Mouse (Mus musculus): ENCODE data around the gene 2900011O08Rik. TPM values are rescaled to one million over a fixed set of nuclear protein-coding genes. Genes with fewer than 3 reads are reported as not detected.

The 2900011O08Rik gene
- polyA plus RNA-seq, 1 experiment, result not detected

DNA sequence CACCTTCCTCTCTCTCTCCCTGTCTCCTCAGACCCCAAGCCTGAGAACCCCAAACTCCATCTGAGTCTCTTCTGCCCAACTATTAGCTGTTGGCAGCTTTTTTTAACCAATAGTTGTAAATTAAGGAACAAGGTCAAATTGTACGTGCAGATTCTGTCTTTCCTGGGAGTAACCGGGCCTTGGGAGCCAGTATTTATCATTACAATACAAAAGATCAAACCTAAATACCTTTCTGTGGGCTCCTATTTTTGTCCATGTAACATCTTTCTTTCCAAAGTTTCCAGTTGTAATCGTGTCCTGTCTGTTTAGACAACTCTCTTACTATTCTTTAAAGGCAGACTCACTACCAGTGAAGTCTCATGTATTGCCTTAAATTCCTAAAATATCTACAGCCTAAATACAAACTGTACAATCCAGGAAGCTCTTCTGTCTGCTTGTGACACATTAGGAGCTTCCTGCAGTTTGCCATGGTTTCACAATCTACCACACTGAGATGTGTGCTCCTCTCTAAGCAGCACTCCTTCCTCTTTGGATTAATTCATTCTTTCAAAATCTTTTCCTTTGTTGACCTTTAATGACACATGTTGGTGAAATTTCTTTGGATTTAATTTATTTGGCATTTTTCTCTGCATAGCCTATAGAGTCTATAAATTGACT, 34.9 kb downstream of the 2900011O08Rik start:
- Histone ChIP-seq H3K4me3 (ENCODE audit: insufficient read depth, low read depth, low read length) (no peak overlapping the region), H3K27ac (ENCODE audit: insufficient read depth, low read depth, low read length) (no peak overlapping the region), H3K4me1 (ENCODE audit: control insufficient read depth, insufficient read depth, low read length) (no peaks in the 10 kb centered on the region)
- TF ChIP-seq CTCF (IDR thresholded peaks at IDR 0.05; ENCODE audit: insufficient read depth, low read depth, low read length) (no peak), POLR2A (IDR thresholded peaks at IDR 0.05; ENCODE audit: insufficient read depth, low read depth, low read length) (no peak)
- WGBS, result 54% methylated on average over 3 of the region's 3 CpGs

DNA sequence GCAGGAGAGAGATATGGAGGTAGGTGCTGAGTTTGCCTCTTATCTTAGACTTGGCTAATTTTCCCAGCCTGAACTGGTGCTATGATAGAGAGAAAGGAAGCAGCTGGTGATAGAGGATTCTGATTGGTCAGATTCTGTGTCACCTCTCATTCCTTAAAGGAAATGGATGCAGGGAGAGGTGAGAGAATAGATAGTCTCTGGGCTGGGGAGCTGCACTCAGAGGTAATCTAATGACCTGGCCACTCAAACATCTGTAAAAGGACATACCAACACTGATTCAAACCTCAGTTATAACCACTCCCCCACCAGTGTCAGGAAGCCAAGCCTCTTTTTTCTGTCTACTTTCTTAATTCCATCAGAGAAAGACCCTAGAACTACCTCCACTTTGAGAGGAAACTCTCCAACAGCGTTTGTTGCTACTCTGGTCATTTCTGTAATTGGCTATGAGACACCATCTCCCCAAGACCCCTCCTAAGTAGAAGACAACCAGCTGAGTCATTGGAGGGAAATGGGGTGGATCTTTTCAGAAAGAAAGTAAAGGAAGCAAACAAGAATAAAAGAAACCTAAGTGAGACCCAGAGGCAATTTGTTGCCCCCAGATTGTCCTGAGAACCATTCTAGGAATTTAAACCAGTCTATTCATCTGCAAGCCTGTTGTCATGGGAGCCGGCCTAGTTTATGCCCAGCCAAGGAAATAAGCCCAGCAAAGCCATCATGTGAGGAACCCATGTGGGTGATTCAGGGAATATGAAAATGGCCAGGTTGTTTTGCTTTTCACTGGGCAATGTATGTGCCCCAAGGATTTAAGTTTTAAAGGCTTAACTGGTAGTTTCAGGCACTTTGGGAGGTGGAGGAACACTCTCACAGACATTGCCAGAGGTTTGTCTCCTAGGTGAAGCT, 38.9 kb downstream of the 2900011O08Rik start:
- Histone ChIP-seq H3K27ac (ENCODE audit: insufficient read depth, low read depth, low read length) (no peak overlapping the region), H3K4me1 (ENCODE audit: control insufficient read depth, insufficient read depth, low read length) (no peaks in the 10 kb centered on the region), H3K4me3 (ENCODE audit: insufficient read depth, low read depth, low read length) (no peak overlapping the region)
- no peak for TF ChIP-seq POLR2A (IDR thresholded peaks at IDR 0.05; ENCODE audit: insufficient read depth, low read depth, low read length)
- 37% methylated on average over 2 of the region's 2 CpGs for WGBS

DNA sequence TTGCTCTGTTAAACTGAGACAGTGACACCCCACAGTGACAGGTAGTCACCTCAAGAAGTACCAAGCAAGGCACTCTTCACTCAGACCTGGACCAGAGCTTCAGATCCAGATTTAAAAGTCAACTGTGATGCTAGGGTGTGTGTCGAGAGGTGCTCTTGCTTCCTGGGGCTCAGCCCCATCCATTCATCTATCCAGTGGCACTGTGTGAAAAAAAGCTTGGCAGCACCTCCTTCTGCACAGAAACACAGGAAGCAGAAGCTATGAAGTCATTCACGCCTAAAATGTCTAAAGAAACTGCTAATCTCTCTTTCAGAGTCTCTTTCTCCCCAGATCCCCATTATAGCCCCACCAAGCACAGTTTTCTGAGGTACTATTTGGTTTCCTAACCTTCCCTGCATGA, 42.7 kb downstream of the 2900011O08Rik start:
- no peak overlapping the region for H3K4me3 ChIP-seq (ENCODE audit: insufficient read depth, low read depth, low read length)
- TF ChIP-seq CTCF (IDR thresholded peaks at IDR 0.05; ENCODE audit: insufficient read depth, low read depth, low read length) (no peak), POLR2A (IDR thresholded peaks at IDR 0.05; ENCODE audit: insufficient read depth, low read depth, low read length) (no peak)
- no peaks in the 10 kb centered on the region for H3K4me1 ChIP-seq (ENCODE audit: control insufficient read depth, insufficient read depth, low read length)
- WGBS, result 35% methylated on average over 2 of the region's 2 CpGs
- H3K27ac ChIP-seq (ENCODE audit: insufficient read depth, low read depth, low read length), result no peak overlapping the region

DNA sequence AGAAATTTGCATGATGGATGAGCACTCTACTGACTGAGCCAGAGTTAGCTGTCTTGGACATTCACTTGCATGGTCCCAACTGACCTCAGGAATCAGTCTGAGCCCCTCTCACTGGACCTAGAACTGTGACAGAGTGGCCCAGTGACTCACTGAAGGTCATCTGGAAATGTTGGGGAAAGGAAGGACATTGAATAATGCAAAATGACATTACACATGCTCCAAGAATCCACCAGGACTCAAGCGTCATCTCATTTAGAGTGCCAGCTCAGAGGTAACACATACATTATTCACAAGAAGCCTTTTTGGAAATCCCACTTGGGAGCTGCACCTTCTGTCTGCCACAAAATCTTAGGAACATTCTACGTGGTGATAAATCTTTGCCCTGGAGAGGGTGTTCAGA, 43.4 kb downstream of the 2900011O08Rik start:
- no peak overlapping the region for H3K4me3 ChIP-seq (ENCODE audit: insufficient read depth, low read depth, low read length)
- no peak overlapping the region for H3K27ac ChIP-seq (ENCODE audit: insufficient read depth, low read depth, low read length)
- TF ChIP-seq CTCF (IDR thresholded peaks at IDR 0.05; ENCODE audit: insufficient read depth, low read depth, low read length) (no peak), POLR2A (IDR thresholded peaks at IDR 0.05; ENCODE audit: insufficient read depth, low read depth, low read length) (no peak)
- H3K4me1 ChIP-seq (ENCODE audit: control insufficient read depth, insufficient read depth, low read length), result no peaks in the 10 kb centered on the region
- 79% methylated on average over 2 of the region's 2 CpGs for WGBS

DNA sequence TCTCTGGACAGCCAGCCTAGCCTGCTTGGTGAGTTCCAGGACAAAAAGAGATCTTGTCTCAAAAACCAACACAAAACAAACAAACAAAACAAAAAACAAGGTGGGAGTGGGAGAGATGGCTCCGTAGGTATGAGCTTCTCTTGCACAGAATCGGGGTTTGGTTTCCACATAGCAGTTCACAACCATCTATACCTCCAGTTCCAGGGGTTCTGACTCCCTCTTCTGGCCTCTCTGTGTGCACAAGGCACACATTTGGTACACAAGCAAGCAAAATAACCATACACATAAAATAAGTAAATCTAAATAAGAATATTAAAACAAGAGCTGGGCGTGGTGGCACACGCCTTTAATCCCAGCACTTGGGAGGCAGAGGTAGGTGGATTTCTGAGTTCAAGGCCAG, 44.2 kb downstream of the 2900011O08Rik start:
- Histone ChIP-seq H3K27ac (ENCODE audit: insufficient read depth, low read depth, low read length) (no peak overlapping the region), H3K4me3 (ENCODE audit: insufficient read depth, low read depth, low read length) (no peak overlapping the region), H3K4me1 (ENCODE audit: control insufficient read depth, insufficient read depth, low read length) (no peaks in the 10 kb centered on the region)
- TF ChIP-seq CTCF (IDR thresholded peaks at IDR 0.05; ENCODE audit: insufficient read depth, low read depth, low read length), result no peak
- WGBS, result 87% methylated on average over 4 of the region's 4 CpGs

DNA sequence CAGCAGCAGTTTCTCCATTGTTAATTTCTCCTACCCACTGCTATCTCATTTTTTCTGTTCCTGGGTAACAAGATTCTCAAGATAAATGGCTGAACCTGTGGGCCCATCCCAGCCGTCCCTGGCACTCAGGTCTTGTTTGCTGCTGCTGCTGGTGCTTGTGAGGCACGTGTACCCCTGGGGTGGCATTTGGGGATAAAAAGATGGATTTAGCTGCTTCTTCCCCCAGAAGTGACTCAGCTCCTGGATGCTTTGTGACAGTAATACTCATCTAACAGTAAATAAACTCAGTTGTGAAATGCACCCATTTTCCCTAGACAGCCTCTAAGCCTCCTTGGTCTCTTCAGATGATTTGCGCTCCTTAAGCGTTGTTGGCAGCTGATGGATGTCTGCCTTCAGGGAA, 46.7 kb downstream of the 2900011O08Rik start:
- H3K4me1 ChIP-seq (ENCODE audit: control insufficient read depth, insufficient read depth, low read length), result no peaks in the 10 kb centered on the region
- WGBS, result 81% methylated on average over 4 of the region's 4 CpGs
- H3K4me3 ChIP-seq (ENCODE audit: insufficient read depth, low read depth, low read length), result no peak overlapping the region
- TF ChIP-seq POLR2A (IDR thresholded peaks at IDR 0.05; ENCODE audit: insufficient read depth, low read depth, low read length), result no peak
- no peak for TF ChIP-seq CTCF (IDR thresholded peaks at IDR 0.05; ENCODE audit: insufficient read depth, low read depth, low read length)
- no peak overlapping the region for H3K27ac ChIP-seq (ENCODE audit: insufficient read depth, low read depth, low read length)

DNA sequence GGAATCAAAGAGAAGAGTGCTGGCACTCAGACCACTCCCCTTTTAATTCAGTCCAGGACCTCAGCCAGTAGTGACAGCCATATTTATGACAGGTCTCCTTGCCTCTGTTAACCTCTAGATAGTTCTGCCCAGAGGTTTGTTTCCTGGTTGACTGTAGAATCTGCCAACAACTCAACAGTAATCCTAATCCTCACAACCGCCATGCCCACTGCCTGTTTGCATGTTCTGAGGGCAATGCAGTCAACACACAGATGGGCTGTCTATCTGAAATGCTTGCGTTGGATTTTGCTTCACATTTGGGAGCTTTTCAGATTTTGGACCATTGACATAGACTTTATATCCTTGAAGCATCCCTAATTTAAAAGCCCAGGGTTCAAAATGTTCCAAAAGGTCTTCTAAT, 56.0 kb downstream of the 2900011O08Rik start:
- no peak overlapping the region for H3K4me3 ChIP-seq (ENCODE audit: insufficient read depth, low read depth, low read length)
- peaks cover 2% of the 10 kb centered on the region; the same call in 1 of the 2 replicates for H3K4me1 ChIP-seq (ENCODE audit: control insufficient read depth, insufficient read depth, low read length)
- H3K27ac ChIP-seq (ENCODE audit: insufficient read depth, low read depth, low read length), result no peak overlapping the region
- 97% methylated on average over 2 of the region's 2 CpGs for WGBS
- TF ChIP-seq CTCF (IDR thresholded peaks at IDR 0.05; ENCODE audit: insufficient read depth, low read depth, low read length), result no peak
- TF ChIP-seq POLR2A (IDR thresholded peaks at IDR 0.05; ENCODE audit: insufficient read depth, low read depth, low read length), result no peak

DNA sequence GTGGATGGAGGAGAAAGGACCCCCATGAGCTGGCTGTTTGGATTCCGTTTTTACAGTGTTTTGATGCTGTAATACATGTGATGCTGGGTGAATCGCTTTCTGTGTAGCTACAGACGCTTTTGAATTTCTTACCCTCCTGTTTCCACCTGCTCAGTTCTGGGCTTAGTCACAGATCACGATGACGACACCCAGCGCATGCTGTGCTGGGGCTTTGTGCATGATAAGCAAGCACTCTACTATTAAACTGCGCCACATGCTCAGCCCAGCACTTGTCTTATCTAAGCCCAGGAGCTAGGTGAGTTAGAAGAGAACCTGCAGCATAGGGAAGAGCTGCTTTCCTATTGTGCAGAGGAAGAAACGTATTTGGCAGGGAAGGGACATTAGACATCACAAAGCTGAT, 58.3 kb downstream of the 2900011O08Rik start:
- Histone ChIP-seq H3K4me1 (ENCODE audit: control insufficient read depth, insufficient read depth, low read length) (peaks cover 2% of the 10 kb centered on the region; the same call in 1 of the 2 replicates), H3K27ac (ENCODE audit: insufficient read depth, low read depth, low read length) (peak overlapping the region; percentile 62; the same call in 1 of the 2 replicates), H3K4me3 (ENCODE audit: insufficient read depth, low read depth, low read length) (no peak overlapping the region)
- TF ChIP-seq CTCF (IDR thresholded peaks at IDR 0.05; ENCODE audit: insufficient read depth, low read depth, low read length) (no peak), POLR2A (IDR thresholded peaks at IDR 0.05; ENCODE audit: insufficient read depth, low read depth, low read length) (no peak)
- WGBS, result 39% methylated on average over 8 of the region's 8 CpGs

DNA sequence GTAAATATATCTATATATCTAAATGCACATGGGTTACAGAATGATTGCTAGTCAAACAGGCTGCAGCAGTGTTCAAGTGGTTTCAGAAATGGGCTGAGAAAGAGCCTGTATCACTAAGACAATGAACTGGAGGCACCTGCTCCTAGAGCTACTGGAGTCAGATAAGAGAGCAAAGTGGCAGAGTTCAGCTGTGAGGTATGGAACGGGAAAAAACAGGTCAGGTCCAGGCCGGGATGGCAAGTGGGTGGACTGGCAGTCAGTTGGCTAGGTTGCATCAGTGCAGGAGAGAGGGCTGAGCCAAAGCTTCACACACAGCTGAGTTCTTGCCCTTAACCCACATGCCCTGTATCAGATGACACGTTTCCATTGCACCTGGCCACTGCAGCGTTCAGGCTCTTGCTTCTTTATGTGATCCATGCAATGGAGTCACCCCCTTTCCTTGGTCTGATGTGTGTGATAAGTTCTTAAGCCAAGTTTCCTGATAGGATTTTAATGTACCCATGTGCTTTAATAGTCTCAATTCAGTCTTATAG, 59.9 kb downstream of the 2900011O08Rik start:
- peaks cover 2% of the 10 kb centered on the region; the same call in 1 of the 2 replicates for H3K4me1 ChIP-seq (ENCODE audit: control insufficient read depth, insufficient read depth, low read length)
- no peak overlapping the region for H3K4me3 ChIP-seq (ENCODE audit: insufficient read depth, low read depth, low read length)
- no peak overlapping the region for H3K27ac ChIP-seq (ENCODE audit: insufficient read depth, low read depth, low read length)
- TF ChIP-seq POLR2A (IDR thresholded peaks at IDR 0.05; ENCODE audit: insufficient read depth, low read depth, low read length) (no peak), CTCF (IDR thresholded peaks at IDR 0.05; ENCODE audit: insufficient read depth, low read depth, low read length) (no peak)
- 76% methylated on average over 4 of the region's 4 CpGs for WGBS

All from olfactory bulb, adult 2 months (tissue).